Mouse (Mus musculus) limb, embryonic 12.5 days (tissue): ENCODE measurements around the gene Sub1. TPM values are rescaled to one million over a fixed set of nuclear protein-coding genes. Genes with fewer than 3 reads are reported as not detected.

Experiments used
- ATAC-seq: fragments of 200-750 bp; cut with Nextera tagmentation; 2 replicates; pipeline ENCODE4 v1.8.0; 2017; ENCODE audit warnings: low read depth, moderate TSS enrichment; ENCODE audit not compliant: insufficient number of reproducible peaks, insufficient read depth, low FRiP score, low TSS enrichment
- H3K27ac ChIP-seq: fragments of 300-500 bp; sonication (generic); 2 replicates; pipeline ENCODE4 v1.5.1; 2016; ENCODE audit warnings: mild to moderate bottlenecking, moderate library complexity
- H3K27me3 ChIP-seq: fragments of 300-500 bp; sonication (generic); 2 replicates; pipeline ENCODE4 v1.6.1; 2016; ENCODE audit warnings: mild to moderate bottlenecking, moderate library complexity
- H3K36me3 ChIP-seq: fragments of 300-500 bp; sonication (generic); 2 replicates; pipeline ENCODE4 v1.6.1; 2016; ENCODE audit warnings: mild to moderate bottlenecking, moderate library complexity
- H3K4me1 ChIP-seq: fragments of 300-500 bp; sonication (generic); replicated peaks from 2 replicates; pipeline ENCODE4 v1.6.1; 2016
- H3K4me2 ChIP-seq: fragments of 300-500 bp; sonication (generic); 2 replicates; pipeline ENCODE4 v1.6.1; 2016; ENCODE audit warnings: mild to moderate bottlenecking, moderate library complexity
- H3K4me3 ChIP-seq: fragments of 300-500 bp; sonication (generic); replicated peaks from 2 replicates; pipeline ENCODE4 v1.5.1; 2016; ENCODE audit warnings: mild to moderate bottlenecking
- H3K9ac ChIP-seq: fragments of 300-500 bp; sonication (generic); replicated peaks from 2 replicates; pipeline ENCODE4 v1.6.1; 2016; ENCODE audit warnings: mild to moderate bottlenecking, moderate library complexity
- H3K9me3 ChIP-seq: fragments of 300-500 bp; sonication (generic); 2 replicates; pipeline ENCODE4 v1.6.1; 2016; ENCODE audit warnings: mild to moderate bottlenecking, moderate library complexity
- WGBS: fragments of 180-500 bp; shearing (Covaris S2); methylation state at CpG from one replicate; pipeline ENCODE4 v1.1.7; 2016; 5-methylcytosine and 5-hydroxymethylcytosine counted together
- polyA plus RNA-seq: library from polyadenylated mRNA; unstranded; fragments of >200 nt; fragmentation: Nextera tagmentation; extraction: Ambion mirVana; gene quantifications from 2 replicates; pipeline ENCODE4 v1.2.1, GENCODE M21; 2016

Sub1 gene
- polyA plus RNA-seq, 1 experiment from 2014 or later: 1,024 TPM

DNA sequence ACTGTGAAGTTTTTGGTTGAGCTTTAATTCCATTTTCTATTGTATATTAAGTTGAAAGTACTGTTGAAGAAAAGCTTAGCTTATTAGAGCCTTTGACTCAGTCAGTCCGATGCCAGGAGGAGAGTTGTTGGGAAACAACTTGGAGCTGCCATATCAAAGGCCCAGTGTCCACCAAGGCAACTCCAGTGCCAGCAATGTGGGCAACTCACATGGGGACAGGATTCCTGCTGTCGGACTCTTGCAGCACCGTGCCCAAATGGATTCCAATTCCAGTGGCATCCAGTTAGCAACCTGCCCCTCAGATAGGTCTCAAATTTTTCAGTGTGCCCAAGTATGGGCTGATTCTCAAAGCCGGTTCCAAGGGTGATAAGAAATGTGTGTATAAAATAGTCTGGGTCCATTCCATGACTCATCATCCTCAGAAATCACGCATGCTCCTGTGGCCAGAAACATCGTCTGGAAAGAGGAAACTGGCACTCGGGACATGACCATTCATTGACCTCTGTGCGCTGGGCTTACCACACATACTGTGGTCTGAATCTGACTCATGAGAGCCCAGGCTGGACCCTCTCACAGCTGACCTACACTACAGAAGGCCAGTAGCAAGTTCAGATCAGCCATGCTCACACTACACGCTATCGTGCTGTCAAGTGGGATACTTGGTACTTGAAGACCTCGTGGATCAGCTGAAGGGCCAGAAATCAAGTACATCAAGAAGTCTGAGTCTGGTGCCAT lies 32.8 kb downstream of the Sub1 start:
- H3K9me3 ChIP-seq: no peaks in the 10 kb centered on the region
- H3K27ac ChIP-seq: no peak overlapping the region
- no peaks in the 10 kb centered on the region for H3K27me3 ChIP-seq
- H3K36me3 ChIP-seq: no peaks in the 10 kb centered on the region
- no peaks in the 10 kb centered on the region for H3K4me1 ChIP-seq
- H3K9ac ChIP-seq: no peak overlapping the region
- no peak overlapping the region for H3K4me2 ChIP-seq
- no peak overlapping the region for H3K4me3 ChIP-seq
- WGBS: 92% methylated on average over 11 of the region's 11 CpGs
- ATAC-seq: no peak

DNA sequence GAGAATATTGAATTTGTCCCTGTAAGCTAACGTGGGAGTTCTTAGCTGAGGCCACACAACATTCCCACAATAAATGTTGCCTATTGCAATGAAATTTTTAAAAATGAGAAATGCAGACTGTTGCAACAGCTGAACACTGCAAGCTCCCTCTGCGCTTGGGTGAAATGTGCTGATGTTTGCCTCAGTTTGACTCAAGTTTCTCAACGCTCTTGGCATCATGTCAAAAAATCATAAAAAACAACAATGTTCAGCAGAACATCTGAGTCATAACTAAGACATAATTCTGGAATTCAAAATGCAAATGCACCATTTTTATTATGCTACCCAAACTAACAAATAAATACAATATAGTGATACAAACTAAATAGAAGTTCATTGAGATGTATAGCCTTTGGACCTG lies 37.1 kb downstream of the Sub1 start:
- no peak overlapping the region for H3K4me2 ChIP-seq
- H3K27me3 ChIP-seq: no peaks in the 10 kb centered on the region; the same call in 1 of the 2 replicates
- H3K9ac ChIP-seq: no peak overlapping the region
- ATAC-seq: no peak
- H3K4me3 ChIP-seq: no peak overlapping the region
- H3K4me1 ChIP-seq: no peaks in the 10 kb centered on the region
- H3K9me3 ChIP-seq: no peaks in the 10 kb centered on the region
- H3K27ac ChIP-seq: no peak overlapping the region
- H3K36me3 ChIP-seq: no peaks in the 10 kb centered on the region
- 89% methylated on average over 3 of the region's 3 CpGs for WGBS

DNA sequence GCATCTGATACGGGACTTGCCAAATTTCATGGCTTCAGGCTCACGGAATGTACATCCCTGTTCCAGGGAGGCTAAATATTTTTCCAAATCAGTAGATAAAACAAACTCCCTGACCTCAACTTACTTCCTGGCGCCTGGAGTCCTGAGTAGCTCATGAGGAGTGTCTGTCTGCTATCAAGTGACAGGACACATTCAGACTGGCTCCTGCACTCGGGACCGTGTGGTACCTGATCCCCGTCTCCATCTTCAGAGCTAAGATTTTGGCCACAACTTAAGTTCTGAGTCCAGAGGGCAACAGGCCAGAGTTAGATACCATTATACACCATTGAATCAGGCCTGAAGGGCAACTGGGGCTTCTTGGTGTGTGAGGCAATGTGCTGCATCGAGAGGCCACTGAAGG lies 40.7 kb downstream of the Sub1 start:
- 83% methylated on average over 7 of the region's 7 CpGs for WGBS
- Histone ChIP-seq H3K9ac (no peak overlapping the region), H3K4me3 (no peak overlapping the region), H3K36me3 (no peaks in the 10 kb centered on the region), H3K4me1 (no peaks in the 10 kb centered on the region), H3K9me3 (no peaks in the 10 kb centered on the region), H3K27me3 (no peaks in the 10 kb centered on the region; the same call in 1 of the 2 replicates), H3K4me2 (no peak overlapping the region), H3K27ac (no peak overlapping the region)
- no peak for ATAC-seq

DNA sequence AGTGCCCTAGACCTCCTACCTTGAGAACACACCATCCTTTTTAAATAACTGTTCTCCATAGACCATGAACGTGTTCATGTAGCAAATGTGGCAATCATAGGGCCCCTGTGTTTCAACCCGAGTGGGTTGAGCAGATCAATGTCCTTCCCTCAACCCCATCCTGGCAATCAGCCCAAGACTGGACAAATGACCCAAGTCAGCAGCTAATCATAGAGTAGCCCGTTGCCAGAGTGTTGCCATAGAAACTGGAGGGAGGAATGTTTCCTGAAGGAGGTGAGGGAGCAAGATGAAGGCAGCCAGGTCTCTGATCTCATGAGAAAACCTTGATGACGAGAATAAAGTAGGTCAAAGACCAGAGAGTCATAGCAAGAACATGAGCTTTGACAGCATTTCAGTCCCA lies 42.6 kb downstream of the Sub1 start:
- Histone ChIP-seq H3K9ac (no peak overlapping the region), H3K4me3 (no peak overlapping the region), H3K27ac (no peak overlapping the region), H3K36me3 (no peaks in the 10 kb centered on the region), H3K4me2 (no peak overlapping the region), H3K4me1 (no peaks in the 10 kb centered on the region), H3K27me3 (no peaks in the 10 kb centered on the region; the same call in 1 of the 2 replicates), H3K9me3 (no peaks in the 10 kb centered on the region)
- no peak for ATAC-seq
- 64% methylated on average over 4 of the region's 4 CpGs for WGBS

DNA sequence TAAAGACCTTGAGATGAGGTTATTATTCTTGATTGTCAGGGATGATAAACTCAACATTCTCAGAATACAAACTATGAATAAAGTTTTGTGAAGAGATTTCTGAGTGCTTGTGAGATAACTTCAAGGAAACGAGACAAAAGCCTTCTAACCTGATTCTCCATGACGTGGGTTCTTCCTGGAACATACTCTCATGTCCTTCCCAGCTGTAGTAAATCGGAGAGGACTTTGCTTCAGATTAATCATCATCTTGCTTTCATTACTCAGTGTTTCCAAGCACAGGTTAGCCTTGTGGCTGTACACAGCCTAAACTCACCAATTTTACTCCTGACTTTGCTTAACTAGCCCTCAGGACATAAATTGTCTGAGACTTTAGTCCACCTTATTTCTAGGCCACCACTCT lies 44.6 kb downstream of the Sub1 start:
- ATAC-seq: no peak
- Histone ChIP-seq H3K9me3 (no peaks in the 10 kb centered on the region), H3K27ac (no peak overlapping the region), H3K4me1 (no peaks in the 10 kb centered on the region), H3K4me3 (no peak overlapping the region), H3K36me3 (no peaks in the 10 kb centered on the region), H3K9ac (no peak overlapping the region), H3K4me2 (no peak overlapping the region), H3K27me3 (no peaks in the 10 kb centered on the region; the same call in 1 of the 2 replicates)
- WGBS: 87% methylated on average over 3 of the region's 3 CpGs

DNA sequence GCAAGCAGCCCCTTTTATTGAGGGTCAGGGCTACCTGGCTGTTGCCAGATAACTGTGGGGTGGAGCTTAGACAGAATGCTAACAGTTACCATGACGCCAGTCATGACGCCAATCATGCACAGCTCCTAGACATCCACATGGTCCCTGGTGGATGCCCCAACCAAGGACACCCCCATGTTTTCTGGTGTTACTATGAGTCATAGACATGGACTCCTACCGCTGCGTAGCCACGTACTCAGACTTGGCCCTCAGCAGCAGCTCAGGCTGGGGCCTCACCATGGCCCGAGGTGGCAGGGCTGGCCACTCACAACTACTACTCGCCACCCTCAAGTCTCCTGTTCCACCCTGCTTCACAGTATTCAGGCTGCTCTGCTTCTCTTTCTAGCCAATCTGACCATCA lies 45.6 kb downstream of the Sub1 start:
- no peak overlapping the region for H3K27ac ChIP-seq
- H3K4me1 ChIP-seq: no peaks in the 10 kb centered on the region
- H3K4me2 ChIP-seq: no peak overlapping the region
- H3K9ac ChIP-seq: no peak overlapping the region
- peak; percentile 67 for ATAC-seq
- H3K27me3 ChIP-seq: peaks cover 2% of the 10 kb centered on the region; the same call in 1 of the 2 replicates
- H3K36me3 ChIP-seq: no peaks in the 10 kb centered on the region
- 89% methylated on average over 7 of the region's 7 CpGs for WGBS
- H3K4me3 ChIP-seq: no peak overlapping the region
- H3K9me3 ChIP-seq: no peaks in the 10 kb centered on the region

DNA sequence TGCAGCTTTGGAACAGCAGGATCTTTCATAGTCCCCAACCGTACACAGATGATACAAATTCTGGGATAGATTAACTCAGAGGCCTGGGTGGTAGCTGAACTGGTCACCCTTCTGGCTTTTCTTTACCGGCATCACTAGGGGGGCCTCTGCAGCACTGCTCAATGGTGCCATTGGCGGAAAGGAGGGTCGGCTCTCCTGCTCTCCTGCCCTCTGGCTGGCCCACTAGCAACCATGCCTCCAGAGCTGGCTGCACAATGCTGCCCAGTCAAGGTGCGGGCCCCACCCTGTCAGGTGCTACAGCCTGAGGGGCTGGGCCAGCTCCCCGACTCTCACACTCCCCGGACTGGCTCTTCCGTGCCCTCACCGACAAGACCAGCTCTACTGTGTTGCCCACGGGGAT lies 46.6 kb downstream of the Sub1 start:
- peak; percentile 49; the same call in 1 of the 2 replicates for ATAC-seq
- WGBS: 87% methylated on average over 10 of the region's 10 CpGs
- H3K27ac ChIP-seq: no peak overlapping the region
- no peaks in the 10 kb centered on the region for H3K9me3 ChIP-seq
- H3K9ac ChIP-seq: no peak overlapping the region
- peaks cover 11% of the 10 kb centered on the region; the same call in 1 of the 2 replicates for H3K27me3 ChIP-seq
- no peak overlapping the region for H3K4me3 ChIP-seq
- H3K36me3 ChIP-seq: no peaks in the 10 kb centered on the region
- no peaks in the 10 kb centered on the region for H3K4me1 ChIP-seq
- no peak overlapping the region for H3K4me2 ChIP-seq

DNA sequence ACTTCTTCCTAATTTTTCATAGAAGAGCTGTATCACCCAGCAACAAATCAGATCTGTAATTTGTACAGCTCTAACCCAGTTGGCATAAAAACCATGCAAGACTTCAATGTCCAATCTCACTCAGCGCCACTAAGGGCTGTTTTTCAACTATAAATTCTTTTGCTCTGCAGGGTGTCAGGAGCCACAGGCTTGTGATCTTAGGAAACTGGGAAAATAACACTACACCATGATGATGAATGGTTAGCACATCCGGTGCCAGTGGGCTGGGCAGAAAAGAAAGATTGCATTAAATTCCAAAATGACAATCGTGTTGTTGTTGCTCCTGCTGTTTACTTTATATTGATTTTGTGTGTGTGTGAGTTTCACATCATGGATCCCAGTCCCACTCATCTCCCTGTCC lies 47.3 kb downstream of the Sub1 start:
- 84% methylated on average over 3 of the region's 3 CpGs for WGBS
- H3K9ac ChIP-seq: no peak overlapping the region
- ATAC-seq: no peak
- H3K4me2 ChIP-seq: no peak overlapping the region
- H3K4me1 ChIP-seq: no peaks in the 10 kb centered on the region
- H3K27ac ChIP-seq: no peak overlapping the region
- H3K27me3 ChIP-seq: peaks cover 11% of the 10 kb centered on the region; the same call in 1 of the 2 replicates
- no peaks in the 10 kb centered on the region for H3K9me3 ChIP-seq
- no peak overlapping the region for H3K4me3 ChIP-seq
- H3K36me3 ChIP-seq: no peaks in the 10 kb centered on the region

DNA sequence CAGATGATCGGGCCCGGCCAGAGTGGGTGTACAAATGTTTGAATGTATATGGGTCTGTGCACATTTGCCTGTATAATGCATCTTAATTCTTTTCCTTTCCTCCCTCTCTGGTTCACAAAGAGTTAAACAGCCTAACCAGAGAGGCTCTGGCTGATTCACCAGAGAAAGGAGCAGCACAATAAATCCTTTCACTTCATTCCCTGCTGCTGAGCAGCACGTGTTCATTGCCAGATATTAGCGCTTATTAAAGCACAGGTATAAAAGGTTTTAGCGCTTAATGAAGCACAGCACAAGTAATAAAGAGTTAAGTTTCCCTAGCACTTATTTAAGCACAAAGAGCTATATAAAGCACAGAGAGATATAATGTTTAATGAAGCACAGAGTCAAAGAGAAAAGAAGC lies 55.9 kb downstream of the Sub1 start:
- H3K9me3 ChIP-seq: no peaks in the 10 kb centered on the region
- no peak overlapping the region for H3K27ac ChIP-seq
- H3K9ac ChIP-seq: no peak overlapping the region
- ATAC-seq: no peak
- peaks cover 8% of the 10 kb centered on the region for H3K27me3 ChIP-seq
- peaks cover 17% of the 10 kb centered on the region for H3K4me1 ChIP-seq
- WGBS: 41% methylated on average over 5 of the region's 5 CpGs
- no peak overlapping the region for H3K4me3 ChIP-seq
- no peaks in the 10 kb centered on the region for H3K36me3 ChIP-seq
- H3K4me2 ChIP-seq: no peak overlapping the region

Other genes starting within 250 kb of the Sub1 start
- 2.6 and 2.9 TPM in 2 replicates for gene Npr3, start 89.7 kb downstream of the Sub1 start, polyA plus RNA-seq
- gene Zfr, start 120.8 kb upstream of the Sub1 start, polyA plus RNA-seq: 113 and 121 TPM in 2 replicates
- 20.7 and 22.4 TPM in 2 replicates for gene Mtmr12, start 208.0 kb upstream of the Sub1 start, polyA plus RNA-seq